Mouse (Mus musculus) myocyte (in vitro differentiated cells): ENCODE measurements at regions not wholly inside any gene's neighbourhood (a gene's known extent, or its start where the extent isn't known, plus 50 kb on each side); places are given as distances from the start of the nearest gene placed in this dataset.
A peak's percentile ranks its signal among the peaks of the same experiment; 100 is the strongest.

Source experiments
- H3K27me3 ChIP-seq: one replicate; pipeline ENCODE4 v1.6.1; 2011; ENCODE audit not compliant: control insufficient read depth, insufficient read depth, insufficient read length
- H3K36me3 ChIP-seq: one replicate; pipeline ENCODE4 v1.6.1; 2011; ENCODE audit not compliant: control insufficient read depth, insufficient read depth
- H3K4me2 ChIP-seq: one replicate; pipeline ENCODE4 v1.6.1; 2011; ENCODE audit warnings: low read depth, control low read depth
- H3K4me3 ChIP-seq: one replicate; pipeline ENCODE4 v1.5.1; 2011; ENCODE audit warnings: mild to moderate bottlenecking, control low read depth, moderate library complexity
- H3K79me2 ChIP-seq: one replicate; pipeline ENCODE4 v1.6.1; 2011; ENCODE audit not compliant: control insufficient read depth, insufficient read depth
- H3ac ChIP-seq: one replicate; pipeline ENCODE4 v1.6.1; 2011; ENCODE audit not compliant: control insufficient read depth, insufficient read length
- CEBPB ChIP-seq: IDR thresholded peaks from 2 replicates; pipeline ENCODE4 v1.6.1; 2011; ENCODE audit warnings: mild to moderate bottlenecking, moderate library complexity; ENCODE audit not compliant: poor library complexity, insufficient read depth, severe bottlenecking
- E2F4 ChIP-seq: IDR thresholded peaks from one replicate; pipeline ENCODE4 v1.6.1; 2011; ENCODE audit warnings: mild to moderate bottlenecking, control low read depth, moderate library complexity; ENCODE audit not compliant: insufficient read depth
- MAX ChIP-seq: IDR thresholded peaks from one replicate; pipeline ENCODE4 v1.6.1; 2011; ENCODE audit warnings: low read depth, mild to moderate bottlenecking, control low read depth
- MYOD1 ChIP-seq, 3 experiments: IDR thresholded peaks; one replicate each; pipeline ENCODE4 v1.6.1; 2011; ENCODE audit warnings: control low read depth in 2 of 3, low read depth in 2 of 3, mild to moderate bottlenecking in 2 of 3, moderate library complexity in 1 of 3; ENCODE audit not compliant: insufficient read length in 2 of 3, control insufficient read depth in 1 of 3
- MYOG ChIP-seq, 3 experiments: IDR thresholded peaks; one replicate each; pipeline ENCODE4 v1.6.1; 2011; ENCODE audit warnings: control low read depth in 2 of 3, low read depth in 2 of 3, mild to moderate bottlenecking in 2 of 3; ENCODE audit not compliant: insufficient read length in 2 of 3, control insufficient read depth in 1 of 3, insufficient read depth in 1 of 3
- POLR2A ChIP-seq: IDR thresholded peaks from one replicate; pipeline ENCODE4 v1.6.1; 2011; ENCODE audit warnings: low read depth, mild to moderate bottlenecking, control low read depth, moderate library complexity; ENCODE audit not compliant: insufficient read length
- POLR2AphosphoS2 ChIP-seq: IDR thresholded peaks from one replicate; pipeline ENCODE4 v1.6.1; 2011; ENCODE audit warnings: low read depth, control low read depth; ENCODE audit not compliant: insufficient read length
- REST ChIP-seq: IDR thresholded peaks from one replicate; pipeline ENCODE4 v1.6.1; 2011; ENCODE audit warnings: mild to moderate bottlenecking, control low read depth, moderate library complexity; ENCODE audit not compliant: insufficient read depth, insufficient read length
- SRF ChIP-seq: IDR thresholded peaks from one replicate; pipeline ENCODE4 v1.6.1; 2011; ENCODE audit warnings: low read depth; ENCODE audit not compliant: control insufficient read depth, insufficient read length
- TCF12 ChIP-seq: IDR thresholded peaks from one replicate; pipeline ENCODE4 v1.6.1; 2011; ENCODE audit warnings: mild to moderate bottlenecking, control low read depth; ENCODE audit not compliant: poor library complexity, insufficient read depth, severe bottlenecking
- TCF3 ChIP-seq: IDR thresholded peaks from one replicate; pipeline ENCODE4 v1.6.1; 2011; ENCODE audit warnings: low read depth, control low read depth; ENCODE audit not compliant: insufficient read length
- USF1 ChIP-seq: IDR thresholded peaks from one replicate; pipeline ENCODE4 v1.6.1; 2011; ENCODE audit warnings: low read depth, mild to moderate bottlenecking, control low read depth, moderate library complexity

DNA sequence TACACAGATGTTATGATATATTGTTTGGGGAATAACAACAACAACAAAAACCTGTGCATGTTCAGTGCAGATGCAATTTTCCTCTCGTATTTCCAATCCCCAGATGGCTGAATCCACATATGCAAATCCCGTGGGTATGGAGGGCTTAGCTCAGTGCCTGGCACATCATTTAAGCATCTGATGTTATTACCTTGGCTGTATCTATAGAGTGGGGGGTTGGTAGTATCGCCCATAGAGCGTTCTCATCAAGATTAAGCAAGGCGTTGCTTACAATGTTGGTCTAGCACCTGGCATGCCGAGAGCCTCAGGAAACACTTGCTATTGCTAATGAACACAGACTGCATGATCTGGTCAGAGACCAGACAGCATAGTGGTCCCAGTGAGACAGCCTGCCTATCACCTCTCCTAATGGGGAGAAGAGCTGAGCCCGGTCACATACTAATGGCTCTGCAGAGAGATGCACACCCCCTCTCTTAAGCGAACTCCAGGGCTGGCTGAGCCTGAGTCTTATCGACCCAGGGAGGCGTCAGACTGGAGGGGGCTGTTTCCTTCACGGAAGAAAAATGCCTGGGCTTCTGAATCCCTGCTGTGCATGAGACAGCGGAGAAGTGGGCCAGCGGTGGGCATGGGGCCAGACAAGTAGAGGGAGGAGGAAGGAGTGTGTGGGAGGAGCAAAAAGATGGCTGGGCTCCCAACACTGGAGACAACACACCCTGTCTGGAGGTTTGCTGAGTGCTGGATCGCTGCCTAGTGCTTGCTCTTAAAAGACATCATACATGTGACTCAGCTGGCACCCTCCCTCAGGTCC, 190.9 kb upstream of the Ncam1 start:
- Histone ChIP-seq H3K27me3 (no peaks in the 10 kb centered on the region), H3K36me3 (no peaks in the 10 kb centered on the region), H3K4me2 (peak overlapping the region; percentile 63), H3K4me3 (no peak overlapping the region), H3K79me2 (no peaks in the 10 kb centered on the region), H3ac (no peak overlapping the region)
- TF ChIP-seq SRF (no peak), POLR2A (no peak), MAX (no peak), E2F4 (no peak), MYOD1 (IDR thresholded peaks at IDR 0.05; ENCODE audit: control insufficient read depth in 1 of 3, insufficient read length in 2 of 3, low read depth in 2 of 3) (no peak), USF1 (no peak), MYOG (IDR thresholded peaks at IDR 0.05; ENCODE audit: control insufficient read depth in 1 of 3, insufficient read depth in 1 of 3, insufficient read length in 2 of 3, low read depth in 2 of 3) (no peak), CEBPB (no peak; the same call in 1 of the 2 replicates), TCF12 (no peak), TCF3 (no peak), REST (no peak), POLR2AphosphoS2 (no peak)

DNA sequence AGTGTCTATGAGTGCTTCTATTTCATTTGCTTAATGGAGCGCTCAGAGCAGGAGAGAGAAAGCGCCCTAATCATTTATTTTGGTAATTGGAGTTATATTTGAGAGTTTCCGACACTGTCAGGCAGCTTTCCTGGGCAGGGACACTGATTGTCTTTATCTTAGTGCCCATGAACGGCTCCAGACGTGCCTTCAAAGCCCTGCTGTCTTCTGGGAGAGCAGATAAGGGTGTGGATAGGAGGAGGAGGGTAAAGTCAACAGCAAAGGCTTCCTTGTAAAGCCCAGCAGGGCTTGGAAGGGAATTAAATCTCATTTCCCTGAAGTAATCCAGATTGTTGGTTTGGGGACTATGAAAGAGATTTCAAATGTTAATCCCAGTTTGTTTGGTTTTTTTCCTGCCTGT, 189.3 kb upstream of the Ncam1 start:
- H3ac ChIP-seq: no peak overlapping the region
- TF ChIP-seq TCF12 (no peak), MYOD1 (IDR thresholded peaks at IDR 0.05; ENCODE audit: control insufficient read depth in 1 of 3, insufficient read length in 2 of 3, low read depth in 2 of 3) (no peak), MAX (no peak), CEBPB (no peak), SRF (no peak), TCF3 (no peak), REST (no peak), E2F4 (no peak)
- no peak overlapping the region for H3K4me2 ChIP-seq
- H3K27me3 ChIP-seq: no peaks in the 10 kb centered on the region
- H3K4me3 ChIP-seq: no peak overlapping the region
- no peaks in the 10 kb centered on the region for H3K36me3 ChIP-seq
- H3K79me2 ChIP-seq: no peaks in the 10 kb centered on the region

DNA sequence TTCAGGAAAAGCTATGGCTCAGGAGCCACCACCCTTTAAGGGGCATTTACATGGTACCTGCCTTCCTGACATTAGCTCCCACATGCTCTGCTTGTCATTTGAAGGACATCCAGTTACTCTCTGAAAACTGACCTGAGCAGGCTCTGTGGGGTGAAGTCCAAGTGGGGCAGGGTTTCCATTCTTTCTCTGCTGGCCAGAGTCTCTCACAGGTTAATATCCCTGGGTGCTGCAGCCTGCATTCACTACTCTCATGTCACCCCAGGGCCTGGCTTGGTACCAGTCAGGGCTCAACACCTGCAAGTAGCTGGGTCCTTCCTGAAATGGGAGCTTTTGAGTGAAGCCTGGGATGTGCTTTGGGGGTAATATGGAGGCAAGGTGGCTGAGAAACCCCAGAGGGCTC, 188.8 kb upstream of the Ncam1 start:
- TF ChIP-seq TCF12 (no peak), USF1 (no peak), POLR2A (no peak), TCF3 (no peak), REST (no peak), POLR2AphosphoS2 (no peak), E2F4 (no peak), SRF (no peak)
- H3K4me3 ChIP-seq: no peak overlapping the region
- H3K79me2 ChIP-seq: no peaks in the 10 kb centered on the region
- no peaks in the 10 kb centered on the region for H3K36me3 ChIP-seq
- H3K27me3 ChIP-seq: no peaks in the 10 kb centered on the region
- H3ac ChIP-seq: no peak overlapping the region
- H3K4me2 ChIP-seq: no peak overlapping the region

DNA sequence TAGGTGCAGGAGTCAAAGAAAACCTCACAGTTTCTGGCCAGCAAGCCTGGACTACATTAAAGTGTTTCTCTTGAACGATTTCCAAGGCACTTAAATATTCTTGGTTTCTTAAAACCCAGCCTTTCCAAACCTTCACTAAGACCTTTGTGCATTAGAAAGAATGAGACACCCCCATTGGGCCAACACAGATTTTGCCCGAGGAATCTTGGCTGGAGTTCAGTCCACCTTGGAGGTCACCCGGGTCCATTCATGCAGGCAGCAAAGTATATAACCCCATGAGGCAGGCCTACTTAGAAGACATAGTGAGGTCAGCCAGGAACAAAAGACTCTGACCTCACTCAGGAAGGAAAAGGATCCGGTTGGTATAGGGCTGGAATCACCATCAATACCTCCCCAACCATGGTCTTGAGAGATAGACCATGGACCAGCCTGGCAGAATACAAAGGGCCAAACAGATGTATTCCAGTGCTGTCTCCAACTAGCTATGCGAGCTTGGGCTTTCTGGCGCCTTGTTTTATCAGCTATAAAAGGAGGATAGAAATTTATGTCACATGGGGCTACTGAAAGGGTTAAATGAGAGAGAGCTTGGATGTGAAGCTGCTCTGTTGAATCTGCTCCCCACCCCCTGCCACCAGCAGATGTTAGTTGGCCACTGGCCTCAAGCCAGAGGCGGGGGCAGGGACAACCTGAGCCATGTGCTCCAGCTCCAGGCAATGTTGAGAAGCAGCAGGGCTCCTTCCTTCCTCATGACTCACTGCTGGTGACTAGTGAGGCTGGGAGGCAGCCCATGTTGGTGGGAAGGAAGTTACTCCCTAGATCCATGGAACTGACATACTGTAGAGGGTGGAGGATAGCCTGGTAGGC, 181.9 kb upstream of the Ncam1 start:
- Histone ChIP-seq H3K27me3 (no peaks in the 10 kb centered on the region), H3K79me2 (no peaks in the 10 kb centered on the region), H3ac (no peak overlapping the region), H3K4me3 (no peak overlapping the region), H3K4me2 (peak overlapping the region; percentile 65), H3K36me3 (no peaks in the 10 kb centered on the region)
- no peak for TF ChIP-seq CEBPB
- peak; percentile 39 to 88 (median 63) for TF ChIP-seq MYOG (IDR thresholded peaks at IDR 0.05; ENCODE audit: control insufficient read depth in 1 of 3, insufficient read depth in 1 of 3, insufficient read length in 2 of 3, low read depth in 2 of 3)
- no peak for TF ChIP-seq E2F4
- TF ChIP-seq MAX: peak; percentile 89
- no peak for TF ChIP-seq POLR2A
- peak; percentile 79 for TF ChIP-seq TCF12
- peak in 2 of 3 experiments; percentile 85 to 87 for TF ChIP-seq MYOD1 (IDR thresholded peaks at IDR 0.05; ENCODE audit: control insufficient read depth in 1 of 3, insufficient read length in 2 of 3, low read depth in 2 of 3)
- no peak for TF ChIP-seq REST
- peak; percentile 25 for TF ChIP-seq TCF3
- TF ChIP-seq USF1: peak; percentile 69
- no peak for TF ChIP-seq POLR2AphosphoS2
- TF ChIP-seq SRF: no peak
